Mouse (Mus musculus) MEL (cell line): ENCODE data around the gene Epb41l1. TPM values are rescaled to one million over a fixed set of nuclear protein-coding genes. Genes with fewer than 3 reads are reported as not detected.

Experiments used
- DNase-seq: peaks from one replicate; pipeline ENCODE4 v3.0.0; 2011; ENCODE audit warnings: low read depth, low spot score
- H3K27ac ChIP-seq: 2 replicates; pipeline ENCODE4 v1.5.1; 2012; ENCODE audit warnings: low read depth, mild to moderate bottlenecking, control low read depth, low read length, moderate library complexity; ENCODE audit not compliant: control insufficient read depth
- H3K27me3 ChIP-seq, 2 experiments: fragments of 150-350 bp in 1 of 2; sonication (generic) in 1 of 2; 2 replicates each; pipeline ENCODE4 v1.6.1; 2012; ENCODE audit warnings: low read length in 2 of 2, mild to moderate bottlenecking in 2 of 2, improper control_type of control experiment in 1 of 2, moderate library complexity in 1 of 2; ENCODE audit not compliant: insufficient read depth in 2 of 2, control insufficient read depth in 1 of 2
- H3K36me3 ChIP-seq, 2 experiments: 2 replicates each; pipeline ENCODE4 v1.6.1; 2012 to 2014; ENCODE audit warnings: low read length in 2 of 2, improper control_type of control experiment in 1 of 2, inconsistent platforms in 1 of 2, mild to moderate bottlenecking in 1 of 2; ENCODE audit not compliant: insufficient read depth in 2 of 2, control insufficient read depth in 1 of 2
- H3K4me1 ChIP-seq, 2 experiments: fragments of 150-350 bp in 1 of 2; sonication (generic) in 1 of 2; 2 replicates each; pipeline ENCODE4 v1.6.1; 2012; ENCODE audit warnings: low read length in 2 of 2, improper control_type of control experiment in 1 of 2, mild to moderate bottlenecking in 1 of 2; ENCODE audit not compliant: insufficient read depth in 2 of 2, control insufficient read depth in 1 of 2
- H3K4me3 ChIP-seq, 2 experiments: fragments of 150-350 bp in 1 of 2; sonication (generic) in 1 of 2; 2 replicates each; pipeline ENCODE4 v1.5.1; 2012; ENCODE audit warnings: low read depth in 2 of 2, low read length in 2 of 2, mild to moderate bottlenecking in 2 of 2, moderate library complexity in 2 of 2, control low read depth in 1 of 2, improper control_type of control experiment in 1 of 2; ENCODE audit not compliant: control insufficient read depth in 1 of 2, insufficient read depth in 1 of 2
- H3K79me2 ChIP-seq: 2 replicates; pipeline ENCODE4 v1.6.1; 2012; ENCODE audit warnings: mild to moderate bottlenecking, low read length, moderate library complexity; ENCODE audit not compliant: control insufficient read depth, poor library complexity, insufficient read depth
- H3K9ac ChIP-seq: 2 replicates; pipeline ENCODE4 v1.6.1; 2012; ENCODE audit warnings: low read depth, mild to moderate bottlenecking, control low read depth, low read length, moderate library complexity; ENCODE audit not compliant: control insufficient read depth, poor library complexity, severe bottlenecking
- H3K9me3 ChIP-seq: fragments of 150-350 bp; sonication (generic); replicated peaks from 2 replicates; pipeline ENCODE4 v1.6.1; 2012; ENCODE audit warnings: mild to moderate bottlenecking, low read length, improper control_type of control experiment, moderate library complexity; ENCODE audit not compliant: insufficient read depth
- BHLHE40 ChIP-seq: IDR thresholded peaks from 2 replicates; pipeline ENCODE4 v1.6.1; 2012; ENCODE audit warnings: low read depth, mild to moderate bottlenecking, inconsistent platforms, low read length, improper control_type of control experiment, borderline replicate concordance
- CHD1 ChIP-seq: IDR thresholded peaks from 2 replicates; pipeline ENCODE4 v1.6.1; 2012; ENCODE audit warnings: low read depth, mild to moderate bottlenecking, inconsistent platforms, low read length, improper control_type of control experiment
- EP300 ChIP-seq, 2 experiments: IDR thresholded peaks; 2 replicates each; pipeline ENCODE4 v1.6.1; 2011; ENCODE audit warnings: improper control_type of control experiment in 2 of 2, low read length in 2 of 2, low read depth in 1 of 2, mild to moderate bottlenecking in 1 of 2
- GABPA ChIP-seq: IDR thresholded peaks from 2 replicates; pipeline ENCODE4 v1.6.1; 2012; ENCODE audit warnings: low read depth, mild to moderate bottlenecking, inconsistent platforms, low read length, improper control_type of control experiment, moderate library complexity
- GATA1 ChIP-seq: IDR thresholded peaks from 2 replicates; pipeline ENCODE4 v1.6.1; 2011; ENCODE audit warnings: low read depth, low read length, improper control_type of control experiment
- HCFC1 ChIP-seq: IDR thresholded peaks from 2 replicates; pipeline ENCODE4 v1.6.1; 2012; ENCODE audit warnings: low read depth, mild to moderate bottlenecking, inconsistent platforms, low read length, improper control_type of control experiment, moderate library complexity
- JUND ChIP-seq: IDR thresholded peaks from 2 replicates; pipeline ENCODE4 v1.6.1; 2011; ENCODE audit warnings: low read depth, mild to moderate bottlenecking, improper control_type of control experiment, low read length
- MAFK ChIP-seq: IDR thresholded peaks from 2 replicates; pipeline ENCODE4 v1.6.1; 2011; ENCODE audit warnings: low read depth, mild to moderate bottlenecking, low read length, improper control_type of control experiment, borderline replicate concordance
- MAX ChIP-seq: IDR thresholded peaks from 2 replicates; pipeline ENCODE4 v1.6.1; 2011; ENCODE audit warnings: low read length, improper control_type of control experiment
- NRF1 ChIP-seq: IDR thresholded peaks from 2 replicates; pipeline ENCODE4 v1.6.1; 2014; ENCODE audit warnings: low read depth, mild to moderate bottlenecking, inconsistent platforms, low read length, improper control_type of control experiment, moderate library complexity; ENCODE audit not compliant: poor library complexity, insufficient read depth, severe bottlenecking
- POLR2AphosphoS5 ChIP-seq: IDR thresholded peaks from 2 replicates; pipeline ENCODE4 v1.6.1; 2012; ENCODE audit warnings: low read depth, borderline replicate concordance, mild to moderate bottlenecking, inconsistent platforms, low read length, moderate library complexity, mixed read lengths
- TBP ChIP-seq: IDR thresholded peaks from 2 replicates; pipeline ENCODE4 v1.8.0; 2011; ENCODE audit warnings: low read depth, low read length, improper control_type of control experiment
- TCF12 ChIP-seq: IDR thresholded peaks from 2 replicates; pipeline ENCODE4 v1.6.1; 2014; ENCODE audit warnings: low read depth, mild to moderate bottlenecking, inconsistent platforms, low read length, improper control_type of control experiment, moderate library complexity
- UBTF ChIP-seq: IDR thresholded peaks from 2 replicates; pipeline ENCODE4 v1.6.1; 2012; ENCODE audit warnings: low read depth, mild to moderate bottlenecking, inconsistent platforms, low read length, improper control_type of control experiment, moderate library complexity, borderline replicate concordance; ENCODE audit not compliant: insufficient read depth
- USF1 ChIP-seq: IDR thresholded peaks from 2 replicates; pipeline ENCODE4 v1.6.1; 2014; ENCODE audit warnings: low read depth, mild to moderate bottlenecking, inconsistent platforms, low read length, improper control_type of control experiment, moderate library complexity
- USF2 ChIP-seq, 2 experiments: IDR thresholded peaks; 2 replicates each; pipeline ENCODE4 v1.6.1; 2011 to 2012; ENCODE audit warnings: improper control_type of control experiment in 2 of 2, low read length in 2 of 2, borderline replicate concordance in 1 of 2, inconsistent platforms in 1 of 2, low read depth in 1 of 2, mild to moderate bottlenecking in 1 of 2; ENCODE audit not compliant: insufficient read depth in 1 of 2
- ZKSCAN1 ChIP-seq: IDR thresholded peaks from 2 replicates; pipeline ENCODE4 v1.6.1; 2012; ENCODE audit warnings: low read depth, mild to moderate bottlenecking, inconsistent platforms, low read length, improper control_type of control experiment, moderate library complexity
- ZMIZ1 ChIP-seq: IDR thresholded peaks from 2 replicates; pipeline ENCODE4 v1.6.1; 2012; ENCODE audit warnings: low read depth, mild to moderate bottlenecking, inconsistent platforms, low read length, improper control_type of control experiment, moderate library complexity
- ZNF384 ChIP-seq: IDR thresholded peaks from 2 replicates; pipeline ENCODE4 v1.6.1; 2012; ENCODE audit warnings: low read depth, mild to moderate bottlenecking, inconsistent platforms, low read length, improper control_type of control experiment
- polyA plus RNA-seq, 2 experiments: library from polyadenylated mRNA; stranded (reverse) in 1 of 2; unstranded in 1 of 2; fragments of >175 nt in 1 of 2; fragments of >200 nt in 1 of 2; gene quantifications; 2 replicates each; pipeline versions ENCODE4 v1.2.1 to v1.2.4; 2012; ENCODE audit warnings: low replicate concordance in 2 of 2, low read depth in 1 of 2; ENCODE audit not compliant: insufficient read length in 2 of 2, insufficient read depth in 1 of 2, missing spikeins in 1 of 2
- total RNA-seq: library from RNA; depleted of rRNA; stranded (reverse); fragments of 300-350 nt; gene quantifications from 2 replicates; pipeline ENCODE4 v1.2.3, GENCODE M21; 2012

Gene Epb41l1
- total and polyA plus RNA-seq, 3 experiments = 1.5 to 7.3 TPM; not detected in 1

DNA sequence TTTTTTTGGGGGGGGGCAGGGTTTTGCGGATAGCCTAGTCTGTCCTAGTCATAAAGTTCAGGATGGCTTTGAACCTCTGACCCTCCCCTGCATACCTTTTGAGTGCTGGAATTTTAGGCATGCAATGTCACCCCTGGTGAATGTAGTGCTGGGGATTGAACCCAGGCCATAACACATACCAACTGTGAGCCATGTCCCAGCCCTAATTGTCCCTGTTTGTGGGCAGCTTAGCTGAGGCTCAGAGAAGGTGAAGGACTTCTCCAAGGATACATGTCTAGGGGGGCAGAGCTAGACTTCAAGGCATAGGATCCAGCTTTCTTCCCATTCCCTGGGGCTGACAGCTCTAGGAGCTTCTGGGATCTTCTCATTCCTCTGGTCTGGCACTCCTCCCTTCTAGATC, 22.6 kb downstream of the Epb41l1 start:
- Histone ChIP-seq H3K27me3 (no peaks in the 10 kb centered on the region), H3K9me3 (no peaks in the 10 kb centered on the region), H3K36me3 (no peaks in the 10 kb centered on the region), H3K4me3 (no peak overlapping the region), H3K27ac (no peak overlapping the region)
- TF ChIP-seq HCFC1 (no peak), UBTF (no peak), MAX (no peak), BHLHE40 (no peak), POLR2AphosphoS5 (no peak), USF1 (no peak), MAFK (no peak), GABPA (no peak), JUND (no peak), USF2 (IDR thresholded peaks at IDR 0.05; ENCODE audit: borderline replicate concordance in 1 of 2, insufficient read depth in 1 of 2, low read depth in 1 of 2, low read length in 2 of 2) (no peak), NRF1 (no peak), ZKSCAN1 (no peak), ZMIZ1 (no peak), EP300 (IDR thresholded peaks at IDR 0.05; ENCODE audit: low read depth in 1 of 2, low read length in 2 of 2) (no peak)
- TF ChIP-seq, all 39 proteins: peak for 0
- Histone ChIP-seq H3K9ac (no peak overlapping the region), H3K4me1 (peaks cover 0 to 14% of the 10 kb centered on the region in 2 experiments; a peak in 1 of 4 replicates), H3K79me2 (no peaks in the 10 kb centered on the region)
- no peak for DNase-seq

DNA sequence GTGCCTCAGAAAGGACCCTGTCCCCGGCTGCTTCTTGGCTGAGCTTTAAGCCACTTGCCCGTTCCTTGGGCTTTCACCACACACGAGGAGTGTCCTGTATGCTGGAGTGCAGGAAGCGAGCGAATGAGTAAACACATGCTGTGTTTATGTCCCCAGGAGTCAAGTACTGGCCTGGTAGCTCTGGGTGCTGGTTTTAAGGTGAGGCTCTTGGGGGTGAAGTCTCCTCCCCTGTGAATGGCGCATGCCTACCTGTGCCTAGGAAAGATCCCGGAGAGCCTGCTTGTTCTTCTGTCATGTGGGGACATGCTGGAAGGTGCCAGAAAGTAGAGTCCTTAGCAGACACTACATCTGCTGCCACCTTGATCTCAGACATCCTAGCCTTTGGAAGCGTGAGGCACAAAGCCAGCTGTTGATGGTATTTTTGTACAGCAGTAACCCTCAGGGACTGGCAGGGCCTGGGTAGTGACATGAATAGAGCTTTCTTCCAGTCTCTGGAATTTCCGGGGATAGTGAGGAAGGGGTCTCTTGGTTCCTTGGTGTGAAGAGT, 25.9 kb downstream of the Epb41l1 start:
- Histone ChIP-seq H3K4me3 (no peak overlapping the region), H3K27ac (no peak overlapping the region), H3K79me2 (no peaks in the 10 kb centered on the region), H3K4me1 (peaks cover 0 to 13% of the 10 kb centered on the region in 2 experiments; a peak in 1 of 4 replicates), H3K9me3 (no peaks in the 10 kb centered on the region), H3K9ac (no peak overlapping the region), H3K36me3 (no peaks in the 10 kb centered on the region), H3K27me3 (peaks cover 0 to 6% of the 10 kb centered on the region in 2 experiments; a peak in 1 of 4 replicates)
- TF ChIP-seq BHLHE40 (no peak), GABPA (no peak), TCF12 (no peak), ZNF384 (no peak), JUND (no peak), EP300 (IDR thresholded peaks at IDR 0.05; ENCODE audit: low read depth in 1 of 2, low read length in 2 of 2) (no peak), GATA1 (no peak), UBTF (no peak), TBP (no peak), POLR2AphosphoS5 (no peak), USF2 (IDR thresholded peaks at IDR 0.05; ENCODE audit: borderline replicate concordance in 1 of 2, insufficient read depth in 1 of 2, low read depth in 1 of 2, low read length in 2 of 2) (no peak), MAFK (no peak), CHD1 (no peak)
- no peak for DNase-seq
